Mouse (Mus musculus) left cerebral cortex, adult 2 months (tissue): ENCODE results near the gene Krt5. TPM values are rescaled to one million over a fixed set of nuclear protein-coding genes. Genes with fewer than 3 reads are reported as not detected.
"Not testable (repeated sequence)": the region's sequence is repeated elsewhere in the genome, so short reads cannot be mapped to it uniquely, and the experiment has no call there.

Experiments
- DNase-seq, 2 experiments: peaks; one replicate each; pipeline ENCODE4 v3.0.0; 2021 to 2022; ENCODE audit warnings: low spot score in 2 of 2, mixed read lengths in 1 of 2; ENCODE audit errors: extremely low spot score in 1 of 2
- H3K27ac ChIP-seq: fragments of 200-600 bp; 2 replicates; pipeline ENCODE4 v1.8.1; 2022
- H3K4me3 ChIP-seq: fragments of 200-600 bp; 2 replicates; pipeline ENCODE4 v1.8.1; 2022
- CTCF ChIP-seq: fragments of 200-600 bp; IDR thresholded peaks from 2 replicates; pipeline ENCODE4 v1.8.1; 2022; ENCODE audit warnings: antibody characterized with exemption, mild to moderate bottlenecking, moderate library complexity
- intact Hi-C: fragments of 180-260 bp; cut with DNase I; formaldehyde crosslinking; loops from one replicate; pipeline ENCODE4 v1.15.1; 2025
- microRNA-seq, 2 experiments: library from miRNA; unstranded; fragments of <30 nt; microRNA quantifications; one replicate each; pipeline ENCODE4 v1.2.0; 2021
- total RNA-seq, 2 experiments: library from RNA; stranded (reverse); gene quantifications; 2 replicates each; pipeline ENCODE4 v1.2.3; 2021

Gene Krt5
- total RNA-seq, 2 experiments from 2014 or later, result not detected

DNA sequence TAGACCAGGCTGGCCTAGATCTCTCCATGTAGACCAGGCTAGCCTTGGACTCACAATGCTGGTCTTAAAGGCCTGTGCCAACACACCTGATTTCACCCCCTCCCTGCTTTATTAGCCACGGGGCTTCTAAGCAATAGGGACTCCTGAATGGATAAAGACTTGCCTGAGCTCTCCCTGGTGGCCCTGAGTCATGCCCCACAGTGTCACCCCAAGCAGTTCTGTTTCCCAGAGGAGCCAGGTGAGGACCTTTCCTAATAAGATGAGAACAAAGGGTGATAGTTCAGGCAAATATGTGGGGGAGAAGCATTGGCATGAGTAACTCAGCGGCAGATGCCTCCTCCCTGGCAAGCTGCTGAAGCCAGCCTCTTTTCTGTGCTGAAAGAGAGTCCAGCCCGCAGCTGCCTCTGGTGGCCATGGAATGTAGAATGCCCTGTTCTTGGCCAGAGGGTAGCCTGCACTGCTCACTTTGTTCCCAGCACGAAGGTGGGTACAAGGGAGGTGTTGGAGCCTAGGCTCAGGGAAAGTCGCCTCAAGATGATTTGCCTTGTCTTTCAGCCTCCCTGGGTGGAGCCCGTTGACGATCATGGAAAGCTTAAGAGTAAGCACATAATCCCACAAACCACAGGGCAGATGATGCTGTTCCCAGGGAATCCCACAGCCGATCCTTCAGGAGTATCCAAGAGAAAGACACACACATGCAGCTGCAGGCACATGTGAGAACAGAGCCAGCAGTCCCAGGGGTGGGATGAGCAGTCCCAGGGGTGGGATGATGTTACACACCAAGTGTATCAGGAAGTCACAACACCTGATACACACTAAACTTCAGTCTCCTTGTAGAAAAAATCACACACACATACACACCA, 15.1 kb downstream of the Krt5 start:
- H3K4me3 ChIP-seq, result no peak overlapping the region
- DNase-seq, result no peak
- intact Hi-C loops, result no loop called here
- H3K27ac ChIP-seq, result no peak overlapping the region
- no peak for TF ChIP-seq CTCF

DNA sequence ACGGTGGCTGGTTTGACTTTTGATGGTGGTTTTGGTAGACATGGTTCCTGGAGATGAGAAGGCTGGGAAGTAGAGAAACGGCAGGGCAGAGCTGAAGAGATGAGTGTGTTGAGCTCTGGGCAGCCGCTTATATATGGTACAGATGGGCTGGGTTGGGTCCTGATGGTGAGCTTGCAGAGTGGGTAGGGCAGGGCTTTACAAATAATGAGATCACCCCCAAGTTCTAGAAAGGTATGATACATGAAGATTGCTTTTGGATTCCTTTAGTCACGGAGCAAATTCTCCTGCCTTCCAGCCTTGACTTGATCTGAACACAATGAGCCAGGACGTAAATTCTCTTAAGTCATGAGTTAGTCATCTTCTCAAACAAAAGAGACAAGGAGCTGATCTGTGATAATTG, 18.5 kb downstream of the Krt5 start, which contains the start of gene Krt6a:
Gene Krt6a, minus strand, starts transcription at position 101 of the 400 bp plus-strand sequence.
- intact Hi-C loops, result no loop called here
- Histone ChIP-seq H3K27ac (no peak within 1 kb of the TSS), H3K4me3 (no peak within 1 kb of the TSS)
- DNase-seq, result no peak
- TF ChIP-seq CTCF, result no peak

DNA sequence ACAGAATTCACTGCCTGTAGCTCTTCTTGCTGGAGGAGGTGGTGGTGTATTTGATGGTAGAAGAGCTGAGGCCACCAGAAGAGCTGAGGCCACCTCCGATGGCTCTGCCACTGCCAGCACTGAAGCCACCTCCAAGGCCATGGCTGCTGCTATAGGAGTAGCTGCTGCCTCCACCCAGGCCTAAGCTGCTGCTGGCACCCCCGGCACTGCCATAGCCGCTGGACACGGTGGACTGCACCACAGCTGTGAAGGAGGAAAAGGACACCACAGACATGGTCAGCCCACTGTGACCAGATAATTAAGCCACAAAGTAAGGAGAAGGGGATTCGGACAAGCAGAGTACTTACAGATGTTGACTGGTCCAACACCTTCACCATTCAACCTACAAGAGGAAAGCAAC, 22.2 kb downstream of the Krt5 start:
- H3K4me3 ChIP-seq, intact Hi-C loops, DNase-seq, H3K27ac ChIP-seq: not testable (repeated sequence)

DNA sequence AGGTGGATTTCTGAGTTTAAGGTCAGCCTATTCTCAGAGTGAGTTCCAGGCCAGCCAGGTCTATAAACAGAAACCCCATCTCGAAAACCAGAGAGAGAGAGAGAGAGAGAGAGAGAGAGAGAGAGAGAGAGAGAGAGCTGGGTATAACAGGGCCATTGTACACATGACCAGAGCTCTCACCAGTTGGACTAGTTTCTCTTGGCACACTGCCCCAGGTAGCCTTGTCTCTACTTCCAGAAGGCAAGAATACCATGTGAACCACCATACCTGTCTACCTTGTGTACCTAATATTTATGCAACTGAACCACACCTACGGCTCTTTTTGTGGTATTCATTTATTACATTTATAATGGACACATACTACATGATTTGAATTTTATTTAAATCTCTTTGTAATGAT, 24.5 kb downstream of the Krt5 start:
- TF ChIP-seq CTCF, result no peak
- no peak for DNase-seq
- Histone ChIP-seq H3K27ac (no peak overlapping the region), H3K4me3 (no peak overlapping the region)
- intact Hi-C loops, result loop anchor here (10.0 kb wide), 1 partner anchor 493 kb away; no protein-coding TSS in a partner anchor

DNA sequence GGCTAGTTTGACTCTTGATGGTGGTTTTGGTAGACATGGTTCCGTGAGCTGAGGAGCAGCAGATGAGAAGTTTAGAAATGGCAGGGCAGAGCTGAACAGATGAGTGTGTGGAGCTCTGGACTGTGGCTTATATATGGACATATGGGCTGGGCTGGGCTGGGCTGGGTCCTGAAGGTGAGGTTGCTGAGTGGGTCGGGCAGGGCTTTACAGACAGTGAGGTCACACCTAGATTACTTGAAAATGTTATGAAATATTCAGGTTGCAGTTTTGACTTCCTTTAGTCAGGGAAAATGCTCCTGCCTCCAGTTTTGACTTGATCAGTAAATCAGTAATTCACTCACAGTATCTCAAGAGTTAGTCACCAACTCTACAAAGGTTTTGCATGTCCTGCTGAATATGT, 32.5 kb downstream of the Krt5 start, which contains the start of gene Krt6b:
Gene Krt6b, minus strand, starts transcription at position 101 of the 400 bp plus-strand sequence.
- Histone ChIP-seq H3K27ac (no peak within 1 kb of the TSS), H3K4me3 (no peak within 1 kb of the TSS)
- DNase-seq, result no peak
- no peak for TF ChIP-seq CTCF
- intact Hi-C loops, result loop anchor here (10.0 kb wide), 1 partner anchor 485 kb away; no protein-coding TSS in a partner anchor

DNA sequence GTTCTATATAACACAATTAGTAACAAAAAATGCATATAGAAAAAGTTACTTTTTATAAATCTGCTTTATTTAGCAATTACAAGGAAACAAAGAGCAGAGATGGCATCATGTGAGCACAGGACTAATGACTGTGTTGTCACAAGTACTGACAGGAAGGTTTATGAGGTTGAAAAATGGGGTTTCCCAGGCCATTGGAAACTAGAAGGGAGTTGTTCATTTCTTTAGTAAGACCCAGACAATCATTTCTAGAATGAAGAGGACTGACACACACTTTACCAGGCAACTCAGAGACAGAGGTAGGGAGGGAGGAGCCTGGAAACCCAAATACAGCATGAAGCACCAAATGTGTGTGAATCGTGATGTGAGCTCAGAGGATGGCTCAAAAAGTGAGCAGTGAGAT, 36.7 kb downstream of the Krt5 start:
- no peak overlapping the region for H3K4me3 ChIP-seq
- intact Hi-C loops, result no loop called here
- DNase-seq, result no peak
- H3K27ac ChIP-seq, result no peak overlapping the region
- no peak for TF ChIP-seq CTCF

Small RNA genes within 50 kb of the gene (microRNA-seq; reads per million reads assigned to microRNA genes)
- gene Gm44323 (0 reads per million in 2 experiments), gene Gm44342 (0 reads per million in 2 experiments), gene Gm44383 (0 reads per million in 2 experiments)

Other genes with a start within 250 kb of the Krt5 start
- gene Krt81, start 249.1 kb downstream of the Krt5 start, total RNA-seq, result not detected
- not detected for gene Krt86, start 239.4 kb downstream of the Krt5 start, total RNA-seq
- not detected for gene Krt83, start 221.4 kb downstream of the Krt5 start, total RNA-seq
- gene Gm49425, start 195.6 kb downstream of the Krt5 start, total RNA-seq, result not detected
- not detected for gene Krt84, start 180.1 kb downstream of the Krt5 start, total RNA-seq
- gene Krt82, start 162.2 kb downstream of the Krt5 start, total RNA-seq, result not detected
- not detected for gene Krt90, start 149.9 kb downstream of the Krt5 start, total RNA-seq
- gene Krt75, start 139.0 kb downstream of the Krt5 start, total RNA-seq, result not detected
- gene Gm5414, start 84.7 kb downstream of the Krt5 start, total RNA-seq, result not detected
- gene Gm5478, start 65.5 kb downstream of the Krt5 start, total RNA-seq, result not detected
- not detected for gene Krt6b, start 32.6 kb downstream of the Krt5 start, total RNA-seq
- not detected for gene Krt6a, start 18.6 kb downstream of the Krt5 start, total RNA-seq
- gene Krt71, start 30.2 kb upstream of the Krt5 start, total RNA-seq, result not detected
- gene Krt72, start 73.6 kb upstream of the Krt5 start, total RNA-seq, result not detected
- 1 to 10 TPM; 1.0 to 1.2 TPM for gene Krt73, start 89.4 kb upstream of the Krt5 start, total RNA-seq
- gene Krt2, start 105.3 kb upstream of the Krt5 start, total RNA-seq, result 1 to 10 TPM in 1 of 2 experiments, under 1 TPM in 1; 0.20 to 1.1 TPM
- gene Krt1, start 137.9 kb upstream of the Krt5 start, total RNA-seq, result 1 to 10 TPM; 1.8 to 2.3 TPM
- gene Krt77, start 156.8 kb upstream of the Krt5 start, total RNA-seq, result 10 to 100 TPM; 11.4 to 13.8 TPM
- gene Krt76, start 180.0 kb upstream of the Krt5 start, total RNA-seq, result not detected
- not detected for gene Krt4, start 211.8 kb upstream of the Krt5 start, total RNA-seq
- gene Krt79, start 227.4 kb upstream of the Krt5 start, total RNA-seq, result not detected
- not detected for gene Krt78, start 241.4 kb upstream of the Krt5 start, total RNA-seq